Mouse (Mus musculus) testis, postnatal 10 days (tissue): ENCODE measurements around the gene Ttll5.

ENCODE experiments used
- DNase-seq: peaks from one replicate; pipeline ENCODE4 v3.0.0; 2021; ENCODE audit warnings: low spot score

Ttll5 gene

GRCm38 (mm10) chr12:85824438-85825264 is at the start of gene Ttll5, which contains the start of gene Erg28:
Gene Ttll5 (plus strand): TSS chr12:85824659.
Gene Erg28 (minus strand): TSS chr12:85824550.
- DNase-seq: peak; percentile 95

DNA sequence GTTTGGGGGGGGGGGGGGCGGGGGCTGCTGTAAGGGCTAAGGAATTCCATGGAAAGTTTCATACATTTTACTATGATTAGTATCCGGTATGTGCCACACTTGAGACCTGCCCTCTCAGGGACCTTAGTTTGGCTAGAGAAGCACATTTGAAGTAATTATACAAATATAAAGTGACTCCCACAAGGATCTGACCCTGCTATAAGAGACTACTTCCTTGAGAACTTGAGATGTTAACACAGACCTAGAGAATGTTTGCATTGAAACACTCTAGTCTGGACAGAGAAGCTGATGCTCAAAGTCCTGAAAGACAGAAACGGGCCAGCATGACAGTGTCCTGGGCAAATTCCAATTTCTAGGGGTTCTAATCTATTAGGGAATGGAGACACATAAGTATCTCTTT is 45.5 kb upstream of the Ttll5 start:
- no peak for DNase-seq

DNA sequence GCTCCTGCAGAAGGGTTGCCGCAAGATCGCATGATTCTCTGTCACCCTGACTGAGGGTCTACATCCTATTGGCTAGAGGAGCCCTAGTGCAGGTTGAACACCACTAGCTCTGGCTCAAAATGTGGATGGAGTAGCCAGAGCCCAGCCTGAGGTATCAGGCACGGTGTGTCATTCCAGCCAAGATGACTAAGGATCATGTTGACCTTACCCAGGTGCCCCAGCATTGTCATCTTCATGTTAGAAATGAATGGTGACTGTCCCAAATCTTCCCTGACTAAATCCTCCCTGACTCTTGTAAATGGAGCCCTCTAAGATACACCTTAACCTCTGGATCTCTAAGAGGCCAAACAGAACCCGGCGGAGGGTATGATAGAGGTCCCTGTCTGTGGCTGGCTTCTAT is 44.8 kb upstream of the Ttll5 start:
- DNase-seq: no peak

DNA sequence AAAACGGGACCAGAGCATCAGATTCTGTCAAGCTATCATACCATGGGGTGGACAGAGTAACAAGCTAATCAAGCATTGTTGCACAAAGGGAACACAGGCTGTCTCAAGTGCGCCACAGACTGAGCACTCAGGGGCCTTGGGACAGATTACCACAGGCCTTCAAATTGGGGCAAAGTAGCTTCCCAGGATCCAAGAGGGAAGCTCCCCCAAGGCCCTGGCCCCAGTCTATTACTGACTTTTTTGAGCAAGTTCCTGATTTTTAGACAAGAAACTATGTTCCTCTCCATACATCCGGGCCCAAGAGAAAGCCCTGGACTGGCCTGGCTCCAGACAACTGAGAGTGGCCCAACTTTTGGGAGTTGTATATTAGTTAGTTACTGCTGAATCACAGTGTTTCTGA is 42.9 kb upstream of the Ttll5 start:
- no peak for DNase-seq

DNA sequence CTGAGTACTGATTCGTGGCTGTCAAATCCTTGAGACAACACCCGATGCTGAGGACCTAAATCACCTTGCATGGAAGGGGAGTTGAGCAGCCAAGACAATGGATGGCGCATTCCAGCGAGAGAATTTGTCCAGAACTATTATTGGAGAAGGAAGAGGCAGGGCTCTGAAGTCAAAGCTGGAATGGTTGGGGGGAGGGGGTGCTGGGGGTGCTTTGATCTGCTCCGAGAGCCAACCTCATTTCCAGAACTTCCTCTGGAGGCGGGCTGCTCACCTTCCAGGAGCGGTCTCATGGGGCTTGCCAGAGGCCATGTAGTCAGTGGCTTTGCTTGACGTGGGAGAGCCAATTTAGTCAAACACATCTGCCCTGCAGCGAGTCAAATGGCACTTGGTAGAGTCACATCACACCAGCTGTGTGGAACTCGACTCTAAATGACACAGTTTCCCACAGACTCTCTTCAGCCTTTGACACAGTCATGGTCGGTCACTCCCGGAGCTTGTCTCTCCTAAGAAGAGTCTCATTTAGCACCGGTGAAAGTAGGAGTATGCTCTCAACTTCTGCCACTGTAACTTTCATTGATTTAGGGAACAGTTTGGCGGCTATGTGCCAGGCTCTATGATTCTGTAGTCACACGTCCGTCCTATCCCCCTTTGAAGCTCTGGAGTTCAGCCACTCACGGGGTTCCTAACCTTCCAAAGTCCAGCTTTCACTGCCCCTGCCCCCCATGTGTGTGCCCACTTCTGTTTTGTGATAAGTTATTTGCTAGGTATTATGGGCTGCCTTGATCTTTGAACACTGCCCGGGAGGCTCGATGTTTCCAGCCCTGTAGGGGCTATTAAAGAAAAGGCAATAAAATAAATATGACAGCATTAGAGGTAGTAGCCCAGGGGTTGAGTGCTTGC is 39.3 kb upstream of the Ttll5 start:
- DNase-seq: no peak

GRCm38 (mm10) chr12:85792158-85792557 is 32.3 kb upstream of the Ttll5 start:
- DNase-seq: no peak

- DNase-seq: peak; percentile 65
Observed at GRCm38 (mm10) chr12:85792821-85793346, 31.6 kb upstream of the Ttll5 start.

GRCm38 (mm10) chr12:85794094-85794493 is 30.4 kb upstream of the Ttll5 start:
- peak; percentile 59 for DNase-seq

DNA sequence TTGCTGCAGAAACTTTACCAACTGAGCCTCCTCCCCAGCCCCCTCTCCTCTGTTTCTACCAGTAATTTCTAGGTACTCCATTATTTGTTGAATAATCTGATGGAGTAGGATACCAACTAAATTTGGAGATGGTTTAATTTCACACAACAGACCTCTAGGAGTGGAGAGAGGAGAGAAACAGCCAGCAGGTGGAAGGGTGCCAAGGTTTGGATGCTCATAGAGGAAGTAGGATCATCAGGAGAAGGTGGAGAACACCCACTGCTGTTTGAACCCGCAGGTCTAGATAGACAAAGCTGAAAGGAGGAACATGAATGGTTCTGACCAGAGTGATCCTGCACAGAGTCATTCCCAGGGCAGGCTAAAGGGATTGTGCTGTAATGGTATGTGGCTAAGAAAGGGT is 28.9 kb upstream of the Ttll5 start:
- DNase-seq: no peak

GRCm38 (mm10) chr12:85800031-85800430 is 24.4 kb upstream of the Ttll5 start:
- DNase-seq: no peak

DNA sequence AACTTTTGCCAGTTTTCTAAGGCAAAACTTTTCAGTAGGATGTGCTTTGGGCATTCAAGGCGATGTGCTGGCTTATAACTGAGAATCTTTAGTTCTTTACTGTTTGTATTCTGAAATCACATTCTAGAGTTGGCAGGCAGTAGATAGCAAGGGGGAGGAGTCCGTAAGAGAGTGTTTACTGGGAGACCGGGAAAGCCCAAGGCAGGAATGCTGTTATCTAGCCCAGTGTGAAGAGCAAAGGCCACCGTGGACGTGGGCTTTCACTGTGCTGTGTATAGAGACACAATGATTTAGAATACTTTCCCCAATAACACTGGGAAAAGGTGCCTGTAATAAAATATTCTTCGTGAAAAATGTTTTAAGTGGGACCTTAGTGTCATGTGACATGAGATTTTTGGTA is 14.7 kb upstream of the Ttll5 start:
- peak; percentile 34 for DNase-seq

DNA sequence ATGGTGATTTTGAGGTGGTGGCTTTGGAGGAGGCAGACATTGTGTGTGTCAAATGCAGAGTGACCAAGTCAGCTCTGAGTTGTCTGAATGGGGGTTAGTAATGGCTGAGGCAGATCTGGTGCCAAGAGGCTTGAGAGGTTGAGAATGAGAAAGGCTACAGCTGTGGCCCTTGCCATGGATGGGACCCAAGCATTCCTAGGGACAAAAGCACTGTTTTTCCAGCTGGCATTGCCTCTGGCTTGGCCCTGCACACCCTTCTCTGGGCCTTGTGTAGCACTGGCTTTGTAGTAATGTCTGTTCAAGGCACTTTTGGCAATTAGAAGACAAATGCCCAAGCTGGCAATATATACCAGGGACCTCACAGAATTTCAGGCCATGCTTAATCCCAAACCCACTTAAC is 13.5 kb upstream of the Ttll5 start:
- DNase-seq: peak; percentile 23

DNA sequence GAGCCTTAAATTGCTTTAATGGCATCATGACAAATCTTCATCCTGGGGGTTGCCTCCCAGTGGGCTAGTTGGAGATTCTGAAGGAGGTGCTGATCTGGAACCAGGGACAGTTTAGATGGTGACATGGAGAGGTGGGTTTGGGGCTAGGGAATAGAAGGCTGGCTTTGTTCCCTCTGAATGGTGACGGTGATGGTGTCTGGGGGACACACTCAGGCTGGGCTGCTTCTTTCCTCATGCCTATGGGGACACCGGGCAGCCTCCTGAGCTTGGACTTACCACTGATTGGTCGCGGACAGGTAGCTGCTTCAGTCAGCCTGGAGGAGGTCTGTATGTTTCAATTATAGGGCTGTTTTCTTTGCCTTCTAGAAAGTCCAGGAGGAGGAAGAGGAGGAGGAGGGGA is 12.8 kb upstream of the Ttll5 start:
- peak; percentile 36 for DNase-seq

- DNase-seq: no peak
Observed at GRCm38 (mm10) chr12:85813599-85813998, 10.9 kb upstream of the Ttll5 start.

GRCm38 (mm10) chr12:85822051-85822450 is 2.4 kb upstream of the Ttll5 start:
- DNase-seq: no peak

DNA sequence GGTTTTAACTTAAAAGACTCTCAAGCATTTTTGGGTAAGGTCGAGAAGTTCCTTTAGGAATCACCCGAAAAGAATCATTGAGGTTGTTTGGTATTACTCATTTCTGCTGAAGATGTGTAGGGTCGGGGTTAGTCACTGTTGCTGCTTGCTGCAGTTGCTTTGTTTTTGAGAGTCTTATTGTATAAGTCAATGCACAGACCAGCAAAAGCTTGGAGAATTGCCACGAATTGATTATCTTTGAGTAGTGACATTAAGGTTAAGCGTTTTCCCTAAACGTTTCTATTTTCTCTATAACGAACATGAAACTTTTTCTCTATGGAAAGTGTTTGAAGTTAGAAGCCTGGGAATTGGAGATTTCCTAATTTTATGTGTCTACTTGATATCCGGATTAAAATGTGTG is 902 bp downstream of the Ttll5 start:
- DNase-seq: no peak

DNA sequence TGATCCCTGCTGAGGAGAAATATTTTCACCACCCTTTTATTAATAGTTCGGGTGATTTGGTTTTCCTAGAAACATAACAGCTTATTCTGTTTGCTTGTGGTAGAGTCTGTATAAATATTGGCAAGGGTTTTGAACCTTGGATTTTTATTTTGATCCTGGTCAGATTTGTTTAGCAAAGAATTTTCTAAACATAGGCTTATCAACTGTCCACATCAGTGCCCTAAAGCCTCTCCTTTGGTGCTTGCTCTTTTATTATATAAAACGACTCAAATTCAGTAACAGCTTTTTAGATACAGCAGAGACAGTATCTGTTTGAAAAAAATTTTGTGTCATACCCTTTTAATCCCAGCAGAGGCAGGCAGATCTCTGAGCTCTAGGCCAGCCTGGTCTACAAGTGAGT is 1.4 kb downstream of the Ttll5 start:
- DNase-seq: no peak

GRCm38 (mm10) chr12:85828856-85829255 is 4.4 kb downstream of the Ttll5 start:
- DNase-seq: no peak

DNA sequence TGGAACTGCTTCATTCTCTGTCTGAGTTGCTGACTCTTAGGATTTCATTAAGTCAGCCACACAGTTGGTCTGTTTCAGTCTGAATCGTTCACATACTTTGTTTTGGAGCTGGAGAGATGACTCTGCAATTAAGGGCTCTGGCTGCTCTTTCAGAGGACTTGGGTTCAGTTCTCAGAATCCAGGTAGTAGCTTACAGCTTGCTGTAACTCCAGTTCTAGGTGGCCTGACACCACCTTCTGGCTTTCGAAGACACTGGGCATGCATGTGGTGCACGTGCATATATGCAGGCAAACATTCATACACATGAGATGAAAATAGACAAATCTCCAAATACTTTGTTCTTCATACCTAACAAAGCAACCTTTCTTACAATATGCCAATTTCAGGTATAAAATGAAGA is 5.4 kb downstream of the Ttll5 start:
- no peak for DNase-seq

DNA sequence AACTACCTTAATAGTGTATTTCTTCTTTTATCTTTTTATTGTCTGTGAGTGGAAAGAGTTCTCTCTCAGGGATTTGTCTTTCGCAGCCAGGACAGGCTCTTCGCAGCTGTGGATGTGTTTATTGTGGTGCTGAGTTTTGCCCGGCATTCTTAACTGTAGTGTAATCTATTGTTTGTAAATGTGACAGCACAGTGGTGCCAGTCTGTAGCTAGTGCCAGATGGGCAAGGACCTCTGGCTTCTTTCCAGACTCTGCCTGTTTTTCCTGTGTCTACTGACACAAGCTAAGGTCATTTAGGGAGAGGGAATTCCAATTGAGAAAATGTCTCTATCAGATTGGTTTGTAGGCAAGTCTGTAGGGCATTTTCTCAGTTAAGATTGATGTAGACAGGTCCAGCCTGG is 6.2 kb downstream of the Ttll5 start:
- no peak for DNase-seq

- DNase-seq: no peak
Observed at GRCm38 (mm10) chr12:85834543-85834942, 10.1 kb downstream of the Ttll5 start.

DNA sequence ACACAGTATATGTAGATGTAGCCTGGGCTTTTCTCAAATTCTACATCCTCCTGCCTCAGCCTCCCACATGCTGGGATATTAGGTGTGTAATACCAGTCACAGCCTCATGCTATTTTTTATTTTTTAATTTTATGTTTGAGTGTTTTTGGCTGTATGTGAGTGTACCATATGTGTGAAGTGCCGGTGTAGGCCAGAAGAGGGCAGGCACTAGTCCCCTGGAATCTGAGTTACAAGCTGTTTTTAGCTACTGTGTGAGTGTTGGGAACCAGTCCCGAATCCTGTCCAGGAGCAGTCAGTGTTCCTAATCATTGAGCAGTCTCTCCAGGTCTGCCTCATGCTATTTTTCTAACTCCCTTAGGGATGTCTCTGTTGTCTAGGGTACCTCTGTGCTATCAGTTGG is 13.3 kb downstream of the Ttll5 start:
- no peak for DNase-seq
